Mouse (Mus musculus) ZHBTc4 (cell line): Measurements from ENCODE around the gene Onecut3.

Experiments
- DNase-seq: peaks from one replicate; pipeline ENCODE4 v3.0.0-alpha.2; 2011; ENCODE audit warnings: low read depth, low spot score

The Onecut3 gene

DNA sequence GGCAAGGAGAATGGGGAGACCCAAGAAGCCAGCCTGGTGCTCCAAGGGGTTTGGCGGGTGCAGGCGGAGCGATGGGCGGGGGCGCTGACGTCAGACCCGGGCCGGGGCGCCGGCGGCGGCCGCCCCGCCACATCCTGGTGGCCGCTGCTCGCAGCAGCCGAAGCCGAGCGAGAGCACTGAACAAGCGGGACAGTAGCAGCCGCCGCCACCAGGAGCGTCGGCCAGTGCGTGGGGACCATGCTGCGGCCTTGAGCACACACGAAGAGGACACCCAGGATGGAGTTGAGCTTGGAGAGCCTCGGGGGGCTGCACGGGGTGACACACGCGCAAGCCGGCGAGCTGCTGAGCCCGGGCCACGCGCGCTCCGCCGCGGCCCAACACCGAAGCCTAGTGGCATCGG lies at the start of gene Onecut3:
Gene Onecut3 (plus strand): TSS at position 104 of the 400 bp plus-strand sequence.
- peak; percentile 61 for DNase-seq

GRCm38 (mm10) chr10:80445052-80445451 lies 49.6 kb upstream of the Onecut3 start:
- DNase-seq, result no peak

- DNase-seq, result peak; percentile 86
These were observed 48.6 kb upstream of the Onecut3 start for GRCm38 (mm10) chr10:80445898-80446601.

DNA sequence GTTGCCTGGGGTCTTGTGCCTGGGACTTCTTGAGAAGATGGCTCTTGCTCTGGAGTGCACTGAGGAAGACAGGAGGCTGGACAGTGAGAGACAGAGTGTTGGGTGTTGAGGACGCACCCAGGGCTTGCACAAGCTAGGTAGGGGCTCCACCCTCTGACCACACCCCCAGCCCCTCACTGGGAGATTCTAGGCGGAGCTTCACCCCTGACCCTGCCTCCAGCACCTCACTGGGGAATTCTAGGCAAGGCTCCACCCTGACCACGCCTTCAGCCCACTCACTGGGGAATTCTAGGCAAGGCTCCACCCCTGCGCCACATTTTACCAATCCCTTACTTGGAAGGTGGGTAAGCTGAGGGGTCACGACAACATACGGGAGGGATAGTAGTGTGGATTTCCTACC lies 44.0 kb upstream of the Onecut3 start:
- peak; percentile 95 for DNase-seq

DNA sequence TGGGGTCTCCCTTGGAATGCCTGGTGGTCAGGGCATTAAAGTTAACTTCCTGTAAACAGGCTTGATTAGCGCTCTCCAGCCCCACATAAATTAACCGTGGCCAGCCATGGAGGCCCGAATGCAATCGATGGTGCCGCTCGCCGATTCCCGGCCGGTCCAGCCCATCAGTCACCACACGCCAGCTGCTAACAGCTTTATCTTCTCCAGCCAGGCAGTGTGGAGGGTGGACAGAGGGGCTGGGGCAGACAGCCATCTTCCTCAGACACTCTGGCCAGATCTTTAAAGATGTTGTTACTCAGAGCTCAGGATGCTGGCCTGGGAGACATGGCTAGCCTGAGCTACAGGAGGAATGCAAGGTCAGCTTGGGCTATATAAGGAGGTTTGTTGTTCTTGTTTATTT lies 41.0 kb upstream of the Onecut3 start:
- no peak for DNase-seq

DNA sequence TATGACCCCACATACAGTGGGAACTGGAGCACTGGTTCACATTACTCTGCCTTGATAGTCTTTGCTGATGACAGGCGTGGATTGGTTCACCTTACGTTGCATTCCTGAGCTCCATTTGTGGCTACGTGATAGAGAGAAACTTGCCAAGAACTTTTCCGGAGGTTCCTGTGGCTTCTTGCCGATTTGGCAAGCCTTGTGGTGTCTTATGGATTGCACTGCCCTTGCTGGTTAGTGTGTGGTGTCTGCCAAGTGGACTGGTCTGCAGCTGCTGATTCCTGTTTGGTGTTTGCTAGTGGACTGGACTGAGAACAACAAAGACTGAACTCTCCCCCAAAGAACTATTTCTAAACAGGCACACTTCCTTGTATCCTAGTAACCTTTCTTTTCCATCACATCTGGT lies 39.9 kb upstream of the Onecut3 start:
- no peak for DNase-seq

GRCm38 (mm10) chr10:80455697-80456096 lies 38.9 kb upstream of the Onecut3 start:
- no peak for DNase-seq

- no peak for DNase-seq
These were observed 35.4 kb upstream of the Onecut3 start for GRCm38 (mm10) chr10:80459236-80459635.

DNA sequence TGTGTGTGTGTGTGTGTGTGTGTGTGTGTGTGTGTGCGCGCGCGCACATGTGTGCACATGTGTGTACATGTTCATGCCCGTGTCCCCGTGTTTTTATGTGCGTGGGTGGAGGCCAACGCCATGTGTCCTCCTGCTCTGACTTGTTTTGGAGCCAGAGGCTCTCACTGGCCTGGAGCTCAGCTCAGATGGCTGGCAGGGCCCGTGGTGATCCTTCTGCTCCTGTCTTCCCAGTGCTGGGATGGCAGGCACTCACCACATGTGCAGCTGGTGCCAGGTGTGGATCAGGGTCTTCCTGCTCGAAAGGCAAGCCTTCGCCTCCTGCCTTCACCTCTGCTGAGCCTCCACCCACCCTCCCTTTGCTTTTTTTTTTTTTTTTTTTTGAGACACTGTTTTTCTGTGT lies 35.0 kb upstream of the Onecut3 start:
- no peak for DNase-seq

DNA sequence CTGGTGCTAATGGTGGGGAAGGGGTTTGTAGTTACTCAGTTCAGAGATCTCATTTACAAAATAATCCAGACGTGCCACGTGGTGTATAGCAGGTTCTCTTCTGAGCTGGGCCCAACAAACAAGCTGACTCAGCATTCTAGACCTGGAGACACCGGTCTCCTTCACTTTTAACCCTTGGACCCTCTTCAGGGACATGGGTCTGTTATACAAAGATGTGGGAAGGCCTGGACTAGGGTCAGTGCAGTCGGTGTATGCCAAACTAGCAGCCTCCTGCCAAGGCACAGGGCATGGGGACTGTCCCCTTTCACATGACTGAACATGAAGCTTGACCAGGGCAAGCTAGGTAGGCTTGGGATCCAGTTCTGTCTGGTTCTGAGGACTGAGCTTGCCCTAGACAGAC lies 34.3 kb upstream of the Onecut3 start:
- peak; percentile 60 for DNase-seq

DNA sequence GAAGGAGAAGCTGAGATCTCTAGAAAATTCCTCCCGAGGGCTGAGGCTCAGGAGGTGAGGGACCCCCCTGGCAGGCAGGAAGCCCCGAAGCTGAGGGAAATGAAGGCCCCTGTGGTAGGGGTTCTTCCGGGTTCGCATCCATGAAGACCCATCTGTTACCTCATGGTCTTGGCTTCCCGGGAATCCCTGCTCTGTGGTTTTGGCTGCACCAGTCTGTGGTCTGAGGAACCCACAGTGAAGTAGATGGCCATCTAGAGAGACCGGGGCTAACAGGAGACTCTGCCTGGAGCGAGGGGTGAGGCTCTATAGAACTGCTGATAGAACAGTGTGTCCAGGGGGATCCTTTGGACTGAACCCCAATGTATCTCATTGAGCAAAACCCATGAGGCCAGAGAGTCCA lies 33.3 kb upstream of the Onecut3 start:
- no peak for DNase-seq

- DNase-seq, result peak; percentile 60
These were observed 30.1 kb upstream of the Onecut3 start for GRCm38 (mm10) chr10:80464381-80465035.

DNA sequence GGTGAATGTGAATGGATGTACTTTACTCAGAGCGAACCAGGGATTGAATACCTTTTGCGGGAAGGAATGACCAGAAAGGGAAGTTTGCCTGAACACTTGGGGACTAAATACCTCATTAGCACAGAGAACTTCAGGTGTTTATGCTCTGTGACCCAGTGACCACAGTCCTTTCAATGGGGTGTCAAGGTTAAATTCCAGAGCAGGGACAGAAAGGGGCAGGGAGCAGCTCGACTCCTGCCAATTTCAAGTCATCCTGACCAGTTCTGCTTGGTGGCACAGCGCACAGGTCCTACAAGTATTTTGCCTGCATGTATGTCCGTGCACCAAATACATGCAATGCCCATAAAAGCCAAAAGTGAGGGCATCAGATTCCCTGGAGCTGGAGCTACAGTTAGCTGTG lies 29.6 kb upstream of the Onecut3 start:
- DNase-seq, result peak; percentile 39

DNA sequence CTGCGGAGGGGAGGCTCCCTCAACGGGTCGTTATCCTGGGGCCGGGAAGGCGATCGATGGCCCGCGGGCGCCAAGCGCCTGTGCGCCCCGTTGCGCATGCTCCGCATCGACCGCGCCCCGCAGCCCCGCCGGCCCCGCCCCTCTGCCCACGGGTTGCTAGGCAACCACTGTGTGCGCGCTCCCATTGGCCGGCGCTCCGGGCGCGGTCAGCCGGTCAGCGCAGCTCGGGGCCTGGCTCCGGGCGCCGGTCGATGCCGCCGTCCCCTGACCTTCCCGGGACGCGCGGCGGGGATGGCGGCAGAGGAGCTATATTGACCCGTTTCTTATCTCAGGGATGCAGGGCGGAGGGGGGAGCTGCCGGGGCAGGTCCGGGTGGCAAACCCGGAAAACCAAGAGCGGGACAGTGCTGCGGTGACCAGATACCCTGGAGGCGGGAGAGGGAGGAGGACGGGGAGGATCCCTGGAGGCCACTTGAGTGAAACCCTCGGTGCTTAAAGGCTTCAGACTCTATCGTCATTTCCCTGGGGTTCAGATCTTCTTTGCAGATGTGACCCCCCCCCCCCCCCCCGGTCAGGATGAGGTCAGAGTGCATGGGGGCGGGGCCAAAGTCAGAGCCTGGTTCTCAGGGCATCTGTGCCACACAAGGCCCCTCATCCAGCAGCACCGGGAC lies 19.2 kb upstream of the Onecut3 start:
- peak; percentile 89 for DNase-seq

GRCm38 (mm10) chr10:80478531-80478930 lies 16.1 kb upstream of the Onecut3 start:
- DNase-seq, result no peak

DNA sequence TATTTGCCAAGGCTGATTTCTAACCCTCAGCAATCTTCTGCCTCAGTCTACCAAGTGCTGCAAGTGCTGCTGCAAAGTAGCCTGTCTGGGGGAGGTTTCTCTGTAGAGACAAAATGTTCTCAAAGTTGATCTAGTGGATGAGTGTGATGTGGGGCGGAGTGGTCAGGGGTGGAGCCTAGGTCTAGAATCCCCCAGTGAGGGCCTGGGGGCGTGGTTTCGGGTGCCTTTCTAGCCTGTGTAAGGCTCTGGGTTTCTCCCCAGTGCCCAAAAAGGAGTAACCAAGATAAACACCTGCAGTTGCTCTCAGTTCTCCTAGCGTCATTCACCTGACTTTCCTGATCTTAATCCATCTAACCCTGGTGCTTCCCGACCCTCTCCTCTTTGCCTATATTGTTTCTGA lies 13.6 kb upstream of the Onecut3 start:
- DNase-seq, result peak; percentile 69

DNA sequence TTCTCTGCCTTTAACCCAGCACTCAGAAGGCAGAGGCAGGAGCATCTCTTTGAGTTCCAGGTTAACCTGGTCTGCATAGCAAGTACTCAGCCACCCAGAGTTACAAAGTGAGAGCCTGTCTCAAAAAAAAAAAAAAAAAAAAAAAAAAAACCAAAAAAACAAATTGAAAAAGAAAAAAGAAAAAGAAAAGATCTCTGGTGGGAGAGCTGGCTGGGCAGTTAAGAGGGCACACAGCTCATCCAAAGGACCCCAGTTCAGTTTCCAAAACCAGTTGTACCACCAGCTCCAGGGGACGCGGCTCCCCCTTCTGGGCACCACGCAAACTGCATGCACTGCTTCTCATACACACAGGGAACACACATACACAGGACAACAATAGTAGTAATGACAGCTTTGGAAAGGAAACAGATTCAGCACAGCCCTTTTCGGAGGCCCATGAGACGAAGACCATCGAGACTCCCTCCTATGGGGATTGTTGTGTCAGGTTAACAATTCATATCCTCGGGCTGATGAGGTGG lies 7.7 kb upstream of the Onecut3 start:
- DNase-seq, result peak; percentile 81

GRCm38 (mm10) chr10:80490051-80490450 lies 4.6 kb upstream of the Onecut3 start:
- DNase-seq, result peak; percentile 48

DNA sequence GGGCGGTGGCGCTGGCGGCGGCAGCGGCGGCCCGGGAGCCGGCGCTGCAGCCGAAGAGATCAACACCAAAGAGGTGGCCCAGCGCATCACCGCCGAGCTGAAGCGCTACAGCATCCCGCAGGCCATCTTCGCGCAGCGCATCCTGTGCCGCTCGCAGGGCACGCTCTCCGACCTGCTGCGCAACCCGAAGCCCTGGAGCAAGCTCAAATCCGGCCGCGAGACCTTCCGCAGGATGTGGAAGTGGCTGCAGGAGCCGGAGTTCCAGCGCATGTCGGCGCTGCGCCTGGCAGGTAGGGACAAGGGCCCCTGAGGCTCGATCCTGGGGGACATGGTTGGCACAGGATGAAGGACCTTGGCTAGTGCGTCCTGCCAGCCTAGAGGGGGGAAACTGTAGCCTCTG lies 1.3 kb downstream of the Onecut3 start:
- peak; percentile 71 for DNase-seq

- DNase-seq, result peak; percentile 39
These were observed 1.8 kb downstream of the Onecut3 start for GRCm38 (mm10) chr10:80496421-80496820.

DNA sequence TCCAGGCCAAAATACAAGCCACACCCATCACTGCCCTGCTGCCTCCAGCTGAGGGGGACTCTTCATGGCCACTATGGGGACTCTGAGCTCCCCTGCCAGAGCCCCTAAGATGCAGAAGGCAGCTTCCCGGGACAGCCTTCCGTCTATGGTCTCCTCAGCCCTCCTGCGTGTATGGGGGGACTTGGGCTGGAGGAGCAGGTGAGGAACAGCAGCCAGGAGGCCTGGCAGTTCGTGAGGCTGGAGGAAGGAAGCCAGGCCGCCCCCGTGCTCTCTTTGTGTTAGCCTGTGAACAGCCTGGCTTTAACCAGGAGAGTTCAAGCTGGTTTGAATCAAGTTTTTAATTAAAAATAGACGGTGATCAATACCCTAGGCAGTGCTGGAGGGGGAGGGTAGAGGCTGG lies 7.7 kb downstream of the Onecut3 start:
- no peak for DNase-seq

- DNase-seq, result no peak
These were observed 8.2 kb downstream of the Onecut3 start for GRCm38 (mm10) chr10:80502819-80503314.
